Mouse (Mus musculus) midbrain, embryonic 13.5 days (tissue): ENCODE measurements around the gene Acp1. TPM values are rescaled to one million over a fixed set of nuclear protein-coding genes. Genes with fewer than 3 reads are reported as not detected.

Experiments used
- ATAC-seq: fragments of 200-750 bp; cut with Nextera tagmentation; 2 replicates; pipeline ENCODE4 v1.8.0; 2017; ENCODE audit warnings: mild to moderate bottlenecking, moderate TSS enrichment, moderate library complexity
- H3K27ac ChIP-seq: fragments of 300-500 bp; sonication (generic); 2 replicates; pipeline ENCODE4 v1.5.1; 2015; ENCODE audit warnings: inconsistent platforms, mild to moderate bottlenecking, moderate library complexity
- H3K27me3 ChIP-seq: fragments of 300-500 bp; sonication (generic); 2 replicates; pipeline ENCODE4 v1.6.1; 2015; ENCODE audit warnings: mild to moderate bottlenecking, inconsistent platforms
- H3K36me3 ChIP-seq: fragments of 300-500 bp; sonication (generic); 2 replicates; pipeline ENCODE4 v1.6.1; 2015; ENCODE audit warnings: mild to moderate bottlenecking, inconsistent platforms
- H3K4me1 ChIP-seq: fragments of 300-500 bp; sonication (generic); replicated peaks from 2 replicates; pipeline ENCODE4 v1.6.1; 2015; ENCODE audit warnings: inconsistent platforms
- H3K4me2 ChIP-seq: fragments of 300-500 bp; sonication (generic); replicated peaks from 2 replicates; pipeline ENCODE4 v1.6.1; 2015; ENCODE audit warnings: moderate library complexity, mild to moderate bottlenecking, inconsistent platforms
- H3K4me3 ChIP-seq: fragments of 300-500 bp; sonication (generic); replicated peaks from 2 replicates; pipeline ENCODE4 v1.5.1; 2015; ENCODE audit warnings: mild to moderate bottlenecking, inconsistent platforms
- H3K9ac ChIP-seq: fragments of 300-500 bp; sonication (generic); replicated peaks from 2 replicates; pipeline ENCODE4 v1.6.1; 2015; ENCODE audit warnings: mild to moderate bottlenecking, inconsistent platforms
- H3K9me3 ChIP-seq: fragments of 300-500 bp; sonication (generic); 2 replicates; pipeline ENCODE4 v1.6.1; 2016; ENCODE audit warnings: mild to moderate bottlenecking, inconsistent platforms
- WGBS: fragments of 180-500 bp; shearing (Covaris S2); methylation state at CpG from one replicate; pipeline ENCODE4 v1.1.7; 2015; 5-methylcytosine and 5-hydroxymethylcytosine counted together
- polyA plus RNA-seq: library from polyadenylated mRNA; unstranded; fragments of >200 nt; fragmentation: Nextera tagmentation; extraction: Ambion mirVana; gene quantifications from 2 replicates; pipeline ENCODE4 v1.2.1, GENCODE M21; 2015

Gene Acp1
- 137 and 163 TPM in 2 replicates for polyA plus RNA-seq

DNA sequence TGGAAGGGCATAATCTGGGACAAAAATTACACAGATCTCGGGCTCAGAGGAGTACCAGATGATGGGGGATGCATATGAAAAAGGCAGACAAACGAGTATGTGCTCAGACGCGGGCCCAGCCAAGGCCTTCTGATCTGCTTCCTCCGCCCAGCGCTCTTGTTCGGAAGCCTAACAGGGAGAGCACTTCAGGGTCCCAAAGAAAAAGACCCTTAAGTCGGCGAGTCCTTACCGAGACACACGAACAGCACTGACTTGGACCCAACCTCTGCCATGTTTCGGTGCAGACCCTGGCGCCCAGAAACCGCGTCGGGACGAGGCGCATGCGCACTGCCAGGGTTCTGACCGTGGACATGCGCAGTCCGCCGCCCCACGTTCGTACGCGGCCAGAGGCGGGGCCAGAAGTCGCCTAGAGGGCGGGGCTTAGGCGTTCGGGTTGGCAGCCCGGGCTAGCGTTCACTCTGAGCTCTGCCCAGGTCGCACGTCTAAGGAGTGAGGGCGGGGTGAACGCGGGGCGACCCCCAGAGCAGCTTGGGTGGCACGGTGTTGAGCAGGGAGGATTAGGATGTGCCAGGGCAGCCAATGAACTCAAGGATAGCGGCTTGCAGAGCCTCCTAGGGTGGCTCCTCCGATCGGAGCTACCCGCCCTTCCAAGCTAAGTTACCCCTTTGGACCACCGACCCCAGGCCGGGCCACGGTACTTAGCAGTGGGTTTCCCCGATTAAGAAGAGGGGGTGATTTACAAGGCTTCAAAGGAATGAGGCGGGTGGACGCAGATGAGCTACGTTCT lies at the start of gene Acp1, which contains the start of gene Sh3yl1:
Gene Acp1, minus strand, starts transcription at position 329 of the 787 bp plus-strand sequence.
Gene Sh3yl1, plus strand, starts transcription at position 408 of the 787 bp plus-strand sequence.
- peak within 1 kb of the TSS; percentile 68 for H3K27ac ChIP-seq
- under 1% methylated on average over 52 of the region's 52 CpGs for WGBS
- H3K27me3 ChIP-seq: no peaks in the 10 kb centered on the region
- peak within 1 kb of the TSS; percentile 90 for H3K4me2 ChIP-seq
- peak within 1 kb of the TSS; percentile 64 for H3K4me3 ChIP-seq
- ATAC-seq: peak; percentile 98
- H3K36me3 ChIP-seq: no peaks in the 10 kb centered on the region
- H3K4me1 ChIP-seq: peaks cover 25% of the 10 kb centered on the region
- H3K9ac ChIP-seq: peak within 1 kb of the TSS; percentile 87
- H3K9me3 ChIP-seq: no peaks in the 10 kb centered on the region

- ATAC-seq: no peak
- H3K4me3 ChIP-seq: no peak overlapping the region
- H3K4me2 ChIP-seq: no peak overlapping the region
- H3K36me3 ChIP-seq: peaks cover 50% of the 10 kb centered on the region
- 71% methylated on average over 3 of the region's 3 CpGs for whole genome bisulfite sequencing
- H3K27me3 ChIP-seq: no peaks in the 10 kb centered on the region
- no peaks in the 10 kb centered on the region for H3K9me3 ChIP-seq
- H3K9ac ChIP-seq: no peak overlapping the region
- H3K4me1 ChIP-seq: no peaks in the 10 kb centered on the region
- no peak overlapping the region for H3K27ac ChIP-seq
Observed at GRCm38 (mm10) chr12:30944197-30944596, 32.8 kb upstream of the Acp1 start.

DNA sequence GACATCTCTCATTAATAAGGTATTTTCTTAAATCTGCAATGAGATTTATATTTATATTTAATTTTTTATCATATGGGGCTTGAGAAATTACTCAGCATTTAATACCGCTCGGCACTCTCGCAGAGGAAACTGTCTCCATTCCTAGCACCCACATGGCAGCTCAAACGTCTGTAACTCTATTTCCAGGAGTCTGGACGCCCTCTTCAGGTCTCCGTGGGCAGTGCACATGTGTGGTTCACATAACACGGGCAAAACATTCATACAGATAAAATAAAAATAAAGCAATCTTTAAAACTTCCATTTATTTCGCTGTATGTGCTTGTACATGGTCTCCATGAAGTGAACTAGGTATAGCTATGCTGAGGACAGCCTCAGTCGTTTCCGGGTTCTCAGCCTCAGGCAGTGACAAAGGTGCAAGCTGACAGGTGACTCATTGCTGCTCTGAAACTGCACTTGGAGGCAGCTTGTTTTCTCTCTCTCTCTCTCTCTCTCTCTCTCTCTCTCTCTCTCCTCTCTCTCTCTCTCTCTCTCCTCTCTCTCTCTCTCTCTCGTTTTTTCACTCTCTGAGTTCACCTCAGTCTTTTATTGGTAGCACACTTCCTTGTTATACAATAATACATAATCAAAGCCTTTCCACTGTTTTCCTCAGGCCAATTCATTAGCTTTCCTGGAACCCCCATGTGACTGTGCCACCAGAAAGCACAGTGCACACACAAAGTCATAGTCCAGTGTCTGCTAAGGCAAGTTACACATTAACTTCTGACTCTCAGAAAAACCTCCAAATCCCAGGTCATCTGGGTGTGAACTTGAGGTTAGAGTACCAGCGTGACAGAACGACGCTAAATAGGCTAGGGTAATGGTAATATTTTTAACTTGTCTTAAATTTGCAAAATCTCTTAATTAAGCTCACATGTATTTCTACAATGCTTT lies 31.9 kb upstream of the Acp1 start:
- Histone ChIP-seq H3K4me2 (no peak overlapping the region), H3K27me3 (no peaks in the 10 kb centered on the region), H3K36me3 (peaks cover 50% of the 10 kb centered on the region), H3K4me1 (no peaks in the 10 kb centered on the region), H3K4me3 (no peak overlapping the region), H3K9me3 (no peaks in the 10 kb centered on the region), H3K27ac (no peak overlapping the region), H3K9ac (no peak overlapping the region)
- ATAC-seq: no peak
- 87% methylated on average over 14 of the region's 14 CpGs for WGBS

DNA sequence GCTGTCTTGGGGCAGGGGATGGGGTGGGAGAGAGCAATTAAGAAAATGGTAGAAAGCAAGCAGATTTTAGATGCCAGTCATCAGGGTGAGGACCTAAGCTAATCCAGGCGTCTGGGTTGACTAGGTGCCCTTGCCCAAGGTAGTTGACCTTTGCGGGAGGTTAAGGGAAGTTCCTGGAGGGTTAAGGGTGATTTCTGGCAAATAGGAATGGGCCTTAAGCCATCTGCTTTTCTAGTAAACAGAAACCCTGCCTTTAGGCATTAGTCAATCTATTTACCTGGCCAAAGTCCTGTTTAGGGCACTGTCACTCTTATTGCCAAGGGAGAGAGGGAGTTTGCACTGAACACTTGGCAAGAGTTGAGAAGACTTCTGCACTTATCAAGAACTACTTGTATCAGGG lies 25.5 kb upstream of the Acp1 start:
- Histone ChIP-seq H3K27ac (no peak overlapping the region), H3K27me3 (no peaks in the 10 kb centered on the region), H3K4me3 (no peak overlapping the region), H3K4me2 (no peak overlapping the region), H3K9me3 (no peaks in the 10 kb centered on the region), H3K9ac (no peak overlapping the region), H3K36me3 (peaks cover 18% of the 10 kb centered on the region), H3K4me1 (no peaks in the 10 kb centered on the region)
- ATAC-seq: no peak
- WGBS: 76% methylated on average over 2 of the region's 2 CpGs

- no peak for ATAC-seq
- H3K4me1 ChIP-seq: no peaks in the 10 kb centered on the region
- no peak overlapping the region for H3K4me3 ChIP-seq
- H3K27ac ChIP-seq: no peak overlapping the region
- H3K27me3 ChIP-seq: no peaks in the 10 kb centered on the region
- peaks cover under 1% of the 10 kb centered on the region; the same call in 1 of the 2 replicates for H3K36me3 ChIP-seq
- 80% methylated on average over 2 of the region's 2 CpGs for WGBS
- H3K9ac ChIP-seq: no peak overlapping the region
- no peak overlapping the region for H3K4me2 ChIP-seq
- H3K9me3 ChIP-seq: no peaks in the 10 kb centered on the region
Observed at GRCm38 (mm10) chr12:30933299-30933698, 21.9 kb upstream of the Acp1 start.

- H3K4me1 ChIP-seq: no peaks in the 10 kb centered on the region
Observed at GRCm38 (mm10) chr12:30928182-30928581, 16.8 kb upstream of the Acp1 start.

DNA sequence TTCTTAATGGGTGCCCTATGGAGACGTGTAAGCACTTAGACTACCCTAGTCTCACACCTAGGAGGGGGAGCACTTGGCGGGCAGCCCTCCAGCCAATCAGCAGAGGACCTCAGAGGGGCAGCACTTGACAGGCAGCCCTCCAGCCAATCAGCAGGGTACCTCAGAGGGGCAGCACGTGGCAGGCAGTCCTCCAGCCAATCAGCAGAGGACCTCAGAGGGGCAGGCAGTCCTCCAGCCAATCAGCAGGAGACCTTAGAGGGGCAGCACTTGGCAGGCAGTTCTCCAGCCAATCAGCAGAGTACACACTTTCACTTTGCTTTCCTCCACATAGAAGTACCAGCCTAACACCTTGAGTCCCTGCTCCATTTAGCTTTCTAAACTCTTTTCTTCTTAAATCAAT lies 11.0 kb upstream of the Acp1 start:
- Histone ChIP-seq H3K9ac (no peak overlapping the region), H3K36me3 (0 out of 2 replicates have a peak, but pooled peaks cover 17% of the 10 kb centered on the region), H3K4me2 (no peak overlapping the region), H3K27ac (no peak overlapping the region), H3K4me3 (no peak overlapping the region), H3K4me1 (no peaks in the 10 kb centered on the region), H3K9me3 (no peaks in the 10 kb centered on the region), H3K27me3 (no peaks in the 10 kb centered on the region)
- WGBS: 88% methylated on average over 3 of the region's 3 CpGs
- ATAC-seq: no peak

More at GRCm38 (mm10) chr12:30928182-30928581, 16.8 kb upstream of the Acp1 start:
- H3K27ac ChIP-seq: no peak overlapping the region
- no peak overlapping the region for H3K4me2 ChIP-seq
- H3K9ac ChIP-seq: no peak overlapping the region
- no peaks in the 10 kb centered on the region for H3K27me3 ChIP-seq
- WGBS: 90% methylated on average over 6 of the region's 6 CpGs
- H3K36me3 ChIP-seq: peaks cover 17% of the 10 kb centered on the region; the same call in 1 of the 2 replicates
- H3K4me3 ChIP-seq: no peak overlapping the region
- ATAC-seq: no peak
- H3K9me3 ChIP-seq: no peaks in the 10 kb centered on the region

GRCm38 (mm10) chr12:30912840-30913239 lies 1.5 kb upstream of the Acp1 start:
- H3K9ac ChIP-seq: peak overlapping the region; percentile 87; the same call in 1 of the 2 replicates
- WGBS: 69% methylated on average over 3 of the region's 3 CpGs

DNA sequence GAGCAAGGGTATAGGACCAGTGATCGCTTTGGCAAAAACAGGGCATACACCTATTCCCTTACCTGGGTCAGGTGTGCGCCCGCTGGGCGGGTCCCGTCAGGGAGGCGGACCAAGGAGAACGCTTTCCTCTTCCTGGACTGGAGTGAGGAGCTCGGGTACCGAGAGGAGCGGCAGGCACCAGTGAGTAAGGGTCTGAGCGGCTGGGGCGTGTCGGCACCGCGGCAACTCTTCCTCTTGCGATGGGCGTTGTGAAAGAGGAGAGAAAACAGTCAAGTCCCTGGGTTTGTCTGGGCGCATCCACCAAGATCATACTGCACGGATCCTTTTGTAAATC lies 626 bp upstream of the Acp1 start:
- H3K4me3 ChIP-seq: peak overlapping the region; percentile 64
- H3K4me2 ChIP-seq: peak overlapping the region; percentile 90
- peak overlapping the region; percentile 87 for H3K9ac ChIP-seq
- H3K36me3 ChIP-seq: no peaks in the 10 kb centered on the region
- ATAC-seq: peak; percentile 79
- H3K27me3 ChIP-seq: no peaks in the 10 kb centered on the region
- H3K27ac ChIP-seq: no peak overlapping the region
- WGBS: under 1% methylated on average over 19 of the region's 19 CpGs
- peaks cover 25% of the 10 kb centered on the region for H3K4me1 ChIP-seq
- H3K9me3 ChIP-seq: no peaks in the 10 kb centered on the region

More at GRCm38 (mm10) chr12:30912840-30913239, 1.5 kb upstream of the Acp1 start:
- Histone ChIP-seq H3K36me3 (no peaks in the 10 kb centered on the region), H3K9me3 (no peaks in the 10 kb centered on the region), H3K4me1 (peaks cover 25% of the 10 kb centered on the region), H3K27ac (no peak overlapping the region), H3K4me3 (peak overlapping the region; percentile 64), H3K4me2 (peak overlapping the region; percentile 90), H3K27me3 (no peaks in the 10 kb centered on the region)
- ATAC-seq: no peak

DNA sequence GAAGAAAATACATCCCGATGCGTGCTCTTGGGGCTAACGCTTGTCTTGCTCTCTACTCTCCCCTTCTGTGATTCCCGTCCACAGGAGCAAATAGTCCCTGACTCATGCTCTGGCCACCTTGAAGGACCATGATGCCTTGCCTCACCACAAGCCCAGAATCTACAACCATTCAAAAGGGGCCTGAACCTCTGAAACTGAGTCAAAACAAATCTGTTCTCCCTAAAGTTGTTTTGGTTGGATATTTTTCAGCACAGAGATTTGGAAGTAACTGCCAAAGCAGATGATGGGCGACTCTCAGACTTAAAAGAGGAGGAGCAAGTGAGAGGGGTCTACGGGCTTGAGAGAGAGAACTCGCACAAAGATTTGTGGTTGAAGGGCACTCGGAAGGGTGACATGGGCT lies 529 bp downstream of the Acp1 start:
- Histone ChIP-seq H3K27me3 (no peaks in the 10 kb centered on the region), H3K4me1 (peaks cover 25% of the 10 kb centered on the region), H3K4me3 (peak overlapping the region; percentile 64), H3K4me2 (peak overlapping the region; percentile 82), H3K27ac (peak overlapping the region; percentile 68), H3K36me3 (no peaks in the 10 kb centered on the region), H3K9me3 (no peaks in the 10 kb centered on the region), H3K9ac (peak overlapping the region; percentile 87)
- no peak for ATAC-seq
- WGBS: 21% methylated on average over 8 of the region's 8 CpGs

- no peak overlapping the region for H3K9ac ChIP-seq
- H3K9me3 ChIP-seq: no peaks in the 10 kb centered on the region
- peaks cover 2% of the 10 kb centered on the region; the same call in 1 of the 2 replicates for H3K36me3 ChIP-seq
- H3K27me3 ChIP-seq: no peaks in the 10 kb centered on the region
- 97% methylated on average over 2 of the region's 2 CpGs for WGBS
- H3K4me2 ChIP-seq: peak overlapping the region; percentile 82; the same call in 1 of the 2 replicates
- no peak overlapping the region for H3K4me3 ChIP-seq
- H3K27ac ChIP-seq: no peak overlapping the region
- H3K4me1 ChIP-seq: peaks cover 25% of the 10 kb centered on the region
- no peak for ATAC-seq
Observed at GRCm38 (mm10) chr12:30909881-30910280, 1.5 kb downstream of the Acp1 start.

DNA sequence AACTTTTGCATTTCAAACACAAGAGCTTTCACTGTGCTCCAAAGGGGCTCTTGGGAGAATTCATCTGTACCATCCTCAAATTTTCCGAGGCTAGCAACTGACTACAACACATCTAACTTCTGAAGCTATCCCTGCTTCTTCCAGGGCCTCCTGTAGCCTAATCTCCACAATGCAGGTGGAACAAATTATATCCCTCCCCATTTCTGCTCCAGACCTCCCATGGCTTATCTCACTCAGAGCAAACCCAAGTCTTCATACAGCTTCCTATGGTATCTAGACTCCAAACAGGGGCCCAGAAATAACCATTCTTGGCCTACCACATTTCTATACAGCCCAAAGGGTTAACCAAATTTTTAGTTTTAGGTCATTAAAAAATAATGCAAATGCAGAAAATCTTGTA lies 2.7 kb downstream of the Acp1 start:
- Histone ChIP-seq H3K27ac (no peak overlapping the region), H3K4me1 (peaks cover 25% of the 10 kb centered on the region), H3K4me3 (no peak overlapping the region), H3K9ac (no peak overlapping the region), H3K36me3 (peaks cover 11% of the 10 kb centered on the region), H3K9me3 (no peaks in the 10 kb centered on the region), H3K4me2 (no peak overlapping the region), H3K27me3 (no peaks in the 10 kb centered on the region)
- ATAC-seq: no peak
- 86% methylated on average over 1 of the region's 1 CpGs for WGBS
